Mouse (Mus musculus): ENCODE measurements at regions not wholly inside any gene's neighbourhood (a gene's known extent, or its start where the extent isn't known, plus 50 kb on each side); places are given as distances from the start of the nearest gene placed in this dataset.
"Not testable (repeated sequence)": the region's sequence is repeated elsewhere in the genome, so short reads cannot be mapped to it uniquely, and the experiment has no call there.

- DNase-seq (ENCODE audit: low read depth, low spot score), result no peak
Observed at GRCm38 (mm10) chr10:23733679-23734078, 53.4 kb downstream of the Rps12 start.

GRCm38 (mm10) chr10:23725960-23726714 lies 60.9 kb downstream of the Rps12 start:
- not testable (repeated sequence) for DNase-seq (ENCODE audit: low read depth, low spot score)

GRCm38 (mm10) chr10:23718124-23718523 lies 69.0 kb downstream of the Rps12 start:
- no peak for DNase-seq (ENCODE audit: low read depth, low spot score)

- no peak for DNase-seq (ENCODE audit: low read depth, low spot score)
Observed at GRCm38 (mm10) chr10:23715511-23715910, 71.6 kb downstream of the Rps12 start.

- DNase-seq (ENCODE audit: low read depth, low spot score), result no peak
Observed at GRCm38 (mm10) chr10:23715101-23715500, 72.0 kb downstream of the Rps12 start.

- no peak for DNase-seq (ENCODE audit: low read depth, low spot score)
Observed at GRCm38 (mm10) chr10:23712691-23713378, 74.2 kb downstream of the Rps12 start.

GRCm38 (mm10) chr10:23711416-23712171 lies 75.5 kb downstream of the Rps12 start:
- DNase-seq (ENCODE audit: low read depth, low spot score), result peak; percentile 31

- DNase-seq (ENCODE audit: low read depth, low spot score), result no peak
Observed at GRCm38 (mm10) chr10:23710999-23711398, 76.1 kb downstream of the Rps12 start.

GRCm38 (mm10) chr10:23708261-23708660 lies 78.8 kb downstream of the Rps12 start:
- DNase-seq (ENCODE audit: low read depth, low spot score), result no peak

- DNase-seq (ENCODE audit: low read depth, low spot score), result no peak
Observed at GRCm38 (mm10) chr10:23707141-23707540, 79.9 kb downstream of the Rps12 start.

- no peak for DNase-seq (ENCODE audit: low read depth, low spot score)
Observed at GRCm38 (mm10) chr10:23704048-23704447, 83.0 kb downstream of the Rps12 start.

- no peak for DNase-seq (ENCODE audit: low read depth, low spot score)
Observed at GRCm38 (mm10) chr10:23691291-23691690, 95.8 kb downstream of the Rps12 start.

GRCm38 (mm10) chr10:23686969-23687368 lies 100.1 kb downstream of the Rps12 start:
- peak; percentile 48 for DNase-seq (ENCODE audit: low read depth, low spot score)

GRCm38 (mm10) chr10:23683078-23683477 lies 104.0 kb downstream of the Rps12 start:
- no peak for DNase-seq (ENCODE audit: low read depth, low spot score)

- DNase-seq (ENCODE audit: low read depth, low spot score), result no peak
Observed at GRCm38 (mm10) chr10:23675911-23676310, 111.2 kb downstream of the Rps12 start.

GRCm38 (mm10) chr10:23674633-23675515 lies 112.2 kb downstream of the Rps12 start:
- DNase-seq (ENCODE audit: low read depth, low spot score), result no peak

- no peak for DNase-seq (ENCODE audit: low read depth, low spot score)
Observed at GRCm38 (mm10) chr10:23672296-23672695, 114.8 kb downstream of the Rps12 start.

GRCm38 (mm10) chr10:23671494-23671893 lies 115.6 kb downstream of the Rps12 start:
- DNase-seq (ENCODE audit: low read depth, low spot score), result peak; percentile 49

- not testable (repeated sequence) for DNase-seq (ENCODE audit: low read depth, low spot score)
Observed at GRCm38 (mm10) chr10:23665916-23666315, 121.2 kb downstream of the Rps12 start.

- peak; percentile 41 for DNase-seq (ENCODE audit: low read depth, low spot score)
Observed at GRCm38 (mm10) chr10:23626201-23626600, 160.9 kb downstream of the Rps12 start.

- no peak for DNase-seq (ENCODE audit: low read depth, low spot score)
Observed at GRCm38 (mm10) chr10:23612030-23612429, 175.0 kb downstream of the Rps12 start.

Measured in 3T3-L1 (cell line).